Mouse (Mus musculus): ENCODE measurements around the gene Aim2.
"Not testable (repeated sequence)": the region's sequence is repeated elsewhere in the genome, so short reads cannot be mapped to it uniquely, and the experiment has no call there.

Gene Aim2

GRCm38 (mm10) chr1:173456139-173456754 lies 105.6 kb downstream of the Aim2 start:
- peak; percentile 49 for DNase-seq (ENCODE audit: extremely low read depth, low read depth)

DNA sequence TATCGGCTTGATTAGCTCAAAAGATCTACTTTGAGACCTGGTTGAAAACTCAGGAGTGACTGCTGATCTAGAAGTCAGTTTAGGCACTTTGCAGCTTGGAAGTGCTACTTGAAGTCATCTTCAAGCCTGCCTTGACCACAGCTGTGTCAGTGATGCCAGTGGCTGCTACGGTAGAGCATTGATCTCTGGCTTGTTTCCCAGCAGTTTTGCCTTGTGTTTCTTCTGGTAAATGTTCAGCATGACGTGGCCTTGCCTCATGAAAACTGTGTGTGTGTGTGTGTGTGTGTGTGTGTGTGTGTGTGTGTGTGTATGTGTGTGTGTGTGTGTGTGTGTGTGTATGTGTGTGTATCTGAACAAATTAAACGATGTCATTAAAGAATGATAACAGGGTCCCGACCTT lies 106.1 kb downstream of the Aim2 start:
- no peak for DNase-seq (ENCODE audit: extremely low read depth, low read depth)

GRCm38 (mm10) chr1:173480399-173481181 lies 129.9 kb downstream of the Aim2 start:
- DNase-seq (ENCODE audit: extremely low read depth, low read depth), result not testable (repeated sequence)

DNA sequence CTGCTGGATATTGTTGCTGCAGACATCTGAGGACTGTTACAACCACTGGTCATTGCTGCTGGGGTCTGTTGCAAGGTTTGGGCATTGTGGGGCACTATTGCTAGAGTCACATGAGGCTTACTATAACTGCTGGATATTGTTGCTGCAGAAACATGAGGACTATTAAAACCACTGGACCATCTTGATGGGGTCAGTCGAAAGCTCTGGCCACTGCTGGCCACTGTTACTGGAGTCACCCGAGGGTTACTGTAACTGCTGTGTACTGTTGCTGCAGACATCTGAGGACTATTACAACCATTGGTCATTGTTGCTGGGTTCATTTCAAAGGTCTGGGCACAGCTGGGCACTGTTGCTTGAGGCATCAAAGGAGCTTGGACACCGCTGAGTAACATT lies 130.5 kb downstream of the Aim2 start:
- not testable (repeated sequence) for DNase-seq (ENCODE audit: extremely low read depth, low read depth)

- DNase-seq (ENCODE audit: extremely low read depth, low read depth), result not testable (repeated sequence)
Observed at GRCm38 (mm10) chr1:173490812-173491480, 140.3 kb downstream of the Aim2 start, which contains the start of gene Ifi206. Gene Ifi206, minus strand, starts transcription at chr1:173491041.

DNA sequence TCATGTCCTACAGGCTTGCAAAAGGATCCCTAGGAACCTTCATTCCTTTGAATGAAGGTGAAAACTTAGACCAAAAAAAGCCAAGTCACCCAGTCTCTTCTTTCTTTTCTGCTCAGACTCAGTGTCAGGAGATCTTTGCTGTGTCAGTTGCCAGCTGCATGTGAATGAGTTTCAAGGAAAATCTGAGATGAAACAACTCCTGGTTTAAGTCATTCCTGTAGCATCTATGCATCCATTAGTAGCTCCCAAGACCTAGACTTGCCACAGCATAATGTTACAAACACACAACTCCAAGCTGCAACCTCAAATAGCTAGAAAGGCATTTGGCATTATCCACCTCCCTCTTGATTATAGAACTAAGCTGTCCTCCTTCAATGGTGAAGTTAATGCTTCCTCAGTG lies 140.8 kb downstream of the Aim2 start:
- DNase-seq (ENCODE audit: extremely low read depth, low read depth), result not testable (repeated sequence)

DNA sequence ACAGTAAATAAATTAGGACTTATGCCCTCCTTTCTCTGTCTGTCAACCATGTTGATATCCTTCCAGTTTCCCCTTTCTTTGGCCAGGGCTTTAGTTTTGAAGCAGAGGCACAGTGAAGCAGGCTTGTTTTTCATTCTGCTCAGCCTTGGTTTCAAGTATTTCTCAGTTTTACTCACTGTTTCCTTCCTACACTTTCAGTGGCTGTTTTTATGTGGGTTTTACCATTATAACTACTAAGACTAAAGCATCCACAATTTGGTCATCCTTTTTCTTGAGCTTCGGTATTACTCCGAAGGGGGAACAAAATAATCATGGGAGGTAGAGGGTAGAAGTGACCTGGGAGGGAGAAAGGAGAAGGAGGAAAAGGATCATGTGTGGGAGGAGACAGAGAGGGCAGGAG lies 159.9 kb downstream of the Aim2 start:
- not testable (repeated sequence) for DNase-seq (ENCODE audit: extremely low read depth, low read depth)

Data from MEL-GATA-1-ER (cell line).